Mouse (Mus musculus) limb, embryonic 14.5 days (tissue): Measurements from ENCODE around the gene Hikeshi. TPM values are rescaled to one million over a fixed set of nuclear protein-coding genes. Genes with fewer than 3 reads are reported as not detected.

ENCODE experiments used
- ATAC-seq: fragments of 200-750 bp; cut with Nextera tagmentation; 2 replicates; pipeline ENCODE4 v1.8.0; 2017; ENCODE audit warnings: low read depth, moderate number of reproducible peaks, moderate TSS enrichment; ENCODE audit not compliant: low FRiP score
- DNase-seq: peaks from one replicate; pipeline ENCODE4 v3.0.0-alpha.2; 2015; ENCODE audit warnings: low spot score
- H3K27ac ChIP-seq: fragments of 300-500 bp; sonication (generic); replicated peaks from 2 replicates; pipeline ENCODE4 v1.5.1; 2014; ENCODE audit warnings: low read depth, mild to moderate bottlenecking, low read length, moderate library complexity, mixed read lengths
- H3K27me3 ChIP-seq: fragments of 300-500 bp; sonication (generic); 2 replicates; pipeline ENCODE4 v1.6.1; 2014; ENCODE audit warnings: low read length, mixed read lengths; ENCODE audit not compliant: control insufficient read depth, insufficient read depth
- H3K36me3 ChIP-seq: fragments of 300-500 bp; sonication (generic); 2 replicates; pipeline ENCODE4 v1.6.1; 2014; ENCODE audit warnings: mild to moderate bottlenecking, low read length, moderate library complexity, mixed read lengths; ENCODE audit not compliant: control insufficient read depth, insufficient read depth
- H3K4me1 ChIP-seq: fragments of 300-500 bp; sonication (generic); 2 replicates; pipeline ENCODE4 v1.6.1; 2014; ENCODE audit warnings: antibody characterized with exemption, low read length, mixed read lengths; ENCODE audit not compliant: control insufficient read depth, insufficient read depth
- H3K4me2 ChIP-seq: fragments of 300-500 bp; sonication (generic); replicated peaks from 2 replicates; pipeline ENCODE4 v1.6.1; 2014; ENCODE audit warnings: low read depth, mild to moderate bottlenecking, low read length, moderate library complexity; ENCODE audit not compliant: severe bottlenecking
- H3K4me3 ChIP-seq: fragments of 300-500 bp; sonication (generic); replicated peaks from 2 replicates; pipeline ENCODE4 v1.5.1; 2014; ENCODE audit warnings: low read length
- H3K9ac ChIP-seq: fragments of 300-500 bp; sonication (generic); 2 replicates; pipeline ENCODE4 v1.6.1; 2014; ENCODE audit warnings: mild to moderate bottlenecking, low read depth, low read length, moderate library complexity; ENCODE audit not compliant: severe bottlenecking
- H3K9me3 ChIP-seq: fragments of 300-500 bp; sonication (generic); 2 replicates; pipeline ENCODE4 v1.6.1; 2016; ENCODE audit warnings: low read length; ENCODE audit not compliant: control insufficient read depth
- POLR2A ChIP-seq: fragments of 200-500 bp; IDR thresholded peaks from 2 replicates; pipeline ENCODE4 v1.8.0; 2012; ENCODE audit warnings: inconsistent platforms, mild to moderate bottlenecking, moderate library complexity, borderline replicate concordance; ENCODE audit not compliant: insufficient read depth, insufficient read length; ENCODE audit errors: extremely low read depth
- WGBS: fragments of 180-500 bp; shearing (Covaris S2); extraction: QIAGEN DNeasy Blood & Tissue Kit; methylation state at CpG from one replicate; pipeline ENCODE4 v1.1.7; 2014; 5-methylcytosine and 5-hydroxymethylcytosine counted together
- polyA plus RNA-seq, 2 experiments: library from polyadenylated mRNA; depleted of rRNA in 1 of 2; stranded (reverse) in 1 of 2; unstranded in 1 of 2; fragments of >200 nt; fragmentation: Nextera tagmentation in 1 of 2; extraction: Ambion mirVana in 1 of 2; gene quantifications; 2 replicates each; pipeline versions ENCODE4 v1.2.1 to v1.2.3; 2012 to 2014

Gene Hikeshi
- polyA plus RNA-seq, 2 experiments: 69.6 to 124 TPM

- peak overlapping the region; percentile 78 for H3K9ac ChIP-seq
- H3K4me1 ChIP-seq: 0 out of 2 replicates have a peak, but pooled peaks cover 5% of the 10 kb centered on the region
- DNase-seq (no peak), ATAC-seq (no peak)
- no peaks in the 10 kb centered on the region for H3K27me3 ChIP-seq
- 59% methylated on average over 15 of the region's 15 CpGs for WGBS
- H3K27ac ChIP-seq: no peak overlapping the region
- H3K4me3 ChIP-seq: peak overlapping the region; percentile 87
- H3K4me2 ChIP-seq: peak overlapping the region; percentile 69
- H3K36me3 ChIP-seq: peaks cover 2% of the 10 kb centered on the region; the same call in 1 of the 2 replicates
- TF ChIP-seq POLR2A: no peak
- no peaks in the 10 kb centered on the region for H3K9me3 ChIP-seq
Measured at GRCm38 (mm10) chr7:89939497-89940353, 1.3 kb downstream of the Hikeshi start.

GRCm38 (mm10) chr7:89923441-89924180 lies 17.4 kb downstream of the Hikeshi start:
- ATAC-seq (no peak), DNase-seq (no peak)
- no peak overlapping the region for H3K4me2 ChIP-seq
- H3K4me1 ChIP-seq: no peaks in the 10 kb centered on the region
- no peak overlapping the region for H3K9ac ChIP-seq
- no peaks in the 10 kb centered on the region for H3K27me3 ChIP-seq
- H3K27ac ChIP-seq: no peak overlapping the region
- H3K4me3 ChIP-seq: no peak overlapping the region
- 94% methylated on average over 15 of the region's 15 CpGs for WGBS
- peaks cover 20% of the 10 kb centered on the region for H3K36me3 ChIP-seq
- H3K9me3 ChIP-seq: no peaks in the 10 kb centered on the region
- TF ChIP-seq POLR2A: no peak

- WGBS: 80% methylated on average over 4 of the region's 4 CpGs
- peaks cover 11% of the 10 kb centered on the region; the same call in 1 of the 2 replicates for H3K36me3 ChIP-seq
- no peaks in the 10 kb centered on the region for H3K9me3 ChIP-seq
- H3K27me3 ChIP-seq: no peaks in the 10 kb centered on the region
- ATAC-seq: no peak
- H3K4me1 ChIP-seq: no peaks in the 10 kb centered on the region
- no peak overlapping the region for H3K27ac ChIP-seq
- no peak overlapping the region for H3K4me3 ChIP-seq
- no peak for TF ChIP-seq POLR2A
- no peak overlapping the region for H3K4me2 ChIP-seq
- no peak for DNase-seq
- no peak overlapping the region for H3K9ac ChIP-seq
Measured at GRCm38 (mm10) chr7:89917776-89918175, 23.2 kb downstream of the Hikeshi start.

GRCm38 (mm10) chr7:89916711-89917110 lies 24.3 kb downstream of the Hikeshi start:
- DNase-seq: no peak
- Histone ChIP-seq H3K27ac (no peak overlapping the region), H3K4me1 (no peaks in the 10 kb centered on the region), H3K4me2 (no peak overlapping the region), H3K4me3 (no peak overlapping the region), H3K27me3 (no peaks in the 10 kb centered on the region), H3K9me3 (no peaks in the 10 kb centered on the region), H3K9ac (no peak overlapping the region), H3K36me3 (peaks cover 11% of the 10 kb centered on the region; the same call in 1 of the 2 replicates)
- 92% methylated on average over 5 of the region's 5 CpGs for WGBS
- no peak for ATAC-seq
- TF ChIP-seq POLR2A: no peak

- no peak overlapping the region for H3K27ac ChIP-seq
- peaks cover 8% of the 10 kb centered on the region; the same call in 1 of the 2 replicates for H3K36me3 ChIP-seq
- no peak for TF ChIP-seq POLR2A
- WGBS: 45% methylated on average over 3 of the region's 3 CpGs
- H3K4me2 ChIP-seq: no peak overlapping the region
- no peak for DNase-seq
- H3K9me3 ChIP-seq: no peaks in the 10 kb centered on the region
- peaks cover 9% of the 10 kb centered on the region for H3K4me1 ChIP-seq
- ATAC-seq: no peak
- no peak overlapping the region for H3K4me3 ChIP-seq
- H3K27me3 ChIP-seq: no peaks in the 10 kb centered on the region
- no peak overlapping the region for H3K9ac ChIP-seq
Measured at GRCm38 (mm10) chr7:89913432-89914158, 27.4 kb downstream of the Hikeshi start.
